Mouse (Mus musculus) mature B cell (primary cell): ENCODE data around the gene Gm36176.

ENCODE experiments used
- in situ Hi-C: fragments of 300-500 bp; cut with MboI; formaldehyde crosslinking; loops from 2 replicates; pipeline ENCODE4 v1.14.3; 2019

Gene Gm36176

GRCm38 (mm10) chr10:77880305-77880704, 33.7 kb downstream of the Gm36176 start:
- in situ Hi-C loops = no loop called here

DNA sequence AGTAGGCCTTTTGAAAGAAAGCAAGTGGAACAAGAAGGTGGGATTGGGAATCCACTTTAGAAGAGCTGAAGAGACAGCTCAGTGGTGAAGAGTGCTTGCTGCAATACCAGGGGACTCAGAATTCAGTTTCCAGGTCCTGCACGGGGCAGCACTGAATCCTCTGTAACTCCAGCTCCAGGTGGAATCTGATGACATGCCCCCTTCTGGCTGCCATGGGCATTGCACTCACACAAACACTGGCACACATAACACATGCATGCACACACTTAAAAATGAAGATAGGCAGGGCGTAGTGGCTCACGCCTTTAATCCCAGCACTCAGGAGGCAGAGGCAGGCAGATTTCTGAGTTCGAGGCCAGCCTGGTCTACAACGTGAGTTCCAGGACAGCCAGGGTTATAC, 36.0 kb downstream of the Gm36176 start:
- in situ Hi-C loops = no loop called here

DNA sequence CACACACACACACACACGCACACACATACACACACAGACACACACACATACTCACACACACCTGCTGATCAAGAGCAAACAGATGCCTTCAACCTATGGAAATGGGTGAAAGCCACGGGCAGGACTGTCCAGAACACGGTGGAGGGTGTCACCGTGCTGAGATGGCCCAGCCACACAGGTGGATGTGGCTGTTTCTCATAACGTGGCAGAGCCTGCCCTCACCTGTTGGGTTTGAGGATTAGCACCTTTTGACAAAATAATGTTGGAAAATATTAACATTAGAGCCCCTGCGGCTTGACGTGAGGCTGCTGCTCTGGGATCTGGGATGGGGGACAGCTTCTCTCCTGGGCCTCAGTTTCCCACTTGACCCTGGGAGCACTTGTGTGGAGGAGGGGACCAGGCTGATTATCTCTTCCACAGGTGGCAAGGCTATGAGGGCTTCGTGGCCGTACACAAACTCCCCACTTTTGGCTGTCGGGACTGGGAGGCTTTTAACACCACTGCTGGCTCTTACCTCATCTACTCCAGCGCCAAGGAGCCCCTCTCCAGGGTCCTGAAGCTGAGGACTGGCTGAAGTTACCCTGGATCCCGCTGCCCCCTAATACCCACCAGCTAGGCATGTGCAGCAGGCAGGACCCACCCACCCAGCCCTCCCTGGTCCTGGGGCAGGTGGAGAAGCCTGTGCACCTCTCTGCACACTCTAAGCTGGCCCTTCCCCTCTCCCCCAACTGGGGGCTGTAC, 39.6 kb downstream of the Gm36176 start:
- in situ Hi-C loops = no loop called here

- in situ Hi-C loops = no loop called here
These were observed 44.5 kb downstream of the Gm36176 start for GRCm38 (mm10) chr10:77890987-77891565.

DNA sequence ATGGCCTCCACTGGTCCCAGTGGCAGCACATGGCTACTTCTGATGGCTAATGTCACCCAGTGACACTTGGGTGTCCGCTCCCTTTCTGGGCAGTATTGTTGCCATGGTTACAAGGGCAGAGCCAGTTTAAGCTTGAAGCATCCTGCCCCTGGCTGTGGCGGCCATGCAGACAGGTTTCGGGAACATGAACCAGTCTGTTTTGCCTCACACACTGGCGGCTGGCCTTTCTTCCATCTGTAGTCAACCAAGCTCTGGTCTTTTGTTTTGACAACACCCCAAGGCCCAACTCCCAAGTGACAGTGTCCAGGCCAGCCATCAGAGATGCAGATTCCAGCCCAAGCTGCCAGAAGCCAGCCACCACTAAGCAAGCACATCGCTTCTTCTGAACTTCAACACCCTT, 49.0 kb downstream of the Gm36176 start:
- in situ Hi-C loops = no loop called here
